Mouse (Mus musculus): ENCODE measurements around the gene Fbxl16.

DNA sequence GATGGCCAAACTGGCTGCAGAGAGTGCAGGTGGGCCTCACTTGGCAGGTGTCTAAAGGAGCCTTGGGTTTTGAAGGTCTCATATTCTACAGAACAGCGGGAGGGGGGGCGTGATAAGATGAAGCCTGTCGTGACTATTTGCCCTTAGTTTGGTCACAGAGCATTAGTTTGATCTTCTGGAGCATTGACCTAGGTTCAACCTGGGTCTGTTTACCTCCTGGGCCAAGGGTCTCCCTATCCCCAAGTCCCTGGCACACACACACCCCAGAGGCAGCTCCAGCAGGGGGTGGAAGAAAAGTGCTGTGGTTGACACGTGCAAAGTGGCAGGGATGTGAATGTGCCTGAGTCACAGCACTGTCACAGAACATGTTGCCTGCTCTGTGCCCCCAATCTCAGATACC, 2.0 kb downstream of the Fbxl16 start:
- TF ChIP-seq POLR2A (IDR thresholded peaks at IDR 0.05; ENCODE audit: borderline replicate concordance, insufficient read depth, low read length) = no peak
- no peak for TF ChIP-seq CTCF (IDR thresholded peaks at IDR 0.05; ENCODE audit: borderline replicate concordance, insufficient read depth, low read depth, low read length)
